Mouse (Mus musculus): Measurements from ENCODE around the gene Accs.

The Accs gene

DNA sequence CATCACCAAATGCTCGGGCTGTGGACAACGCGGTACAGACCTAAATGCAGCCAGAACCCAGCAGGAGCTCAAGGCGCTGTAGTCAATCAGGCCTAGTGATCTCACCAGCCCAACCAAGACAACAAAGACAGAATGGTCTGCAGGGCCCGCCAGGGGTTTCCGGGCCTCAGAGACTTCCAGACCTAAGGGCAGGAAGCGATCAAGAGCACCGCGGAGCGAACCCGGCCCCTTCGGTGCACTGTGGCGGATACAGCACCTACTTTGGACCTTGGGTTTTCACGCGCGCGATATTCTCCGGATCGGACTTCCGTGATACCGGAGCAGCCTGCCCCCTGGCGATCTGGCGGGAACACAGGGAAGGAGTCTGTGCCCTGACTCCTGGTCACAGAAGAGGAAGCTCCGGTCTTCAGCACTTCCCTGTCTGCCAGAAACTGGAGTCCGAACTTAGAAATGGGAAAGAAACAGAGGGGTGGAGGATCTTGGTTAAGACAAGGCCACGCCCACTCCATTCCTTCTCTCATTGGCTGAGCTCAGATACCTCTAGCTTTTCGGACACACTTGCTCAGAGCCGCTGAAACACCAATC, at the start of gene Accs:
Gene Accs (minus strand): TSS at position 439 of the 585 bp plus-strand sequence.
- peak; percentile 21 to 28 for DNase-seq (ENCODE audit: low spot score in 2 of 2)

DNA sequence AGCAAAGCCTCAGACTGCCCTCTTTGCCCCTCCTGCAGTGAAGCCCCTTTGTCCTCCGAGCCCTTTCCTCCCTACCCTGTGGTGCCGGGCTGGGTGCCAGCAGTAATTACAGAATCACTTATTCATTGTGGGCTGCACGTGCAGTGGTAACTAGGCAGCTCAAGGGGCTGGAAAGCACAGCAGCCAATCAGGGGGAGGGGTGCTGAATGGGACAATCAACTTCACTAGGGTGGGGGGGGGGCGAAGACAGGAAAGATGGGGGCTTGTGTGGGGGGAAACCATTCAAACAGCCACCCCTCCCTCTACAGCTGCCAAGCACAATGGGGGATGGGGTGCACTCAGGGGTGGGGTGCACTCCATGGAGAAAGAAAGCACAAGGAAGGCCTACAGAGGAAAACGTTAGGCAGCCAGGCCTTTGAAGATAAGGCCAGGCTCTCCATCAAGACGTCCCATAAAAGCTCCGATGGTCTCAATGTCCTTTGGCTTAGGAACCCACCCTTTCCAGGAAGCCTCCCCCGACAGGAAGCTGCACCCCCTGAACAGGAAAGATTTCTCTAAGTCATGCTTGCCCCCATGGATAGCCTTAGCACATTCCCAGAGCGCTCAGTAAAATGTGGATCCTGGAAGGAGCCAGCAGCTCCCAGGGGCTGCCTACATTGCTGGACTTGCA, 42.0 kb upstream of the Accs start:
- no peak for DNase-seq (ENCODE audit: low spot score in 2 of 2)

DNA sequence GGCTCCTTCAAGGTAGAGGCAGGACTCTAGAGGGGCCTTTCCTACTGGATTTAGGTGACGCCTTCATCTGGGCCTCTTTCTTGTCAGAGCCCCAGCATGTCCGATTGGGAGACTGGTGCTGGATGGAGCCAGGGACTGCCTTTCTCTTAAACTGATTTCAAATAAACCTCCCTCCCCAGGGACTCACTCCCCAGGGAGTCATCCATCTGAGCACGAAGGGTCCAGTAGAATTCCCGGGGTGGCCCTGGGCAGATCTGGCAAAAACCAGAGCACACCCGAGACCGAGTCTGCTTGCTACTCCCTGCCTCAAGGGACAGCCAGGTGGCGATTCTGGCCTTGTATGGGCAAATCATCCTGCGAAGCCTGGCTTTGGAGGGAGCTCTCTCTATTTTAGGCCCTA, 40.4 kb upstream of the Accs start:
- no peak for DNase-seq (ENCODE audit: low spot score in 2 of 2)

DNA sequence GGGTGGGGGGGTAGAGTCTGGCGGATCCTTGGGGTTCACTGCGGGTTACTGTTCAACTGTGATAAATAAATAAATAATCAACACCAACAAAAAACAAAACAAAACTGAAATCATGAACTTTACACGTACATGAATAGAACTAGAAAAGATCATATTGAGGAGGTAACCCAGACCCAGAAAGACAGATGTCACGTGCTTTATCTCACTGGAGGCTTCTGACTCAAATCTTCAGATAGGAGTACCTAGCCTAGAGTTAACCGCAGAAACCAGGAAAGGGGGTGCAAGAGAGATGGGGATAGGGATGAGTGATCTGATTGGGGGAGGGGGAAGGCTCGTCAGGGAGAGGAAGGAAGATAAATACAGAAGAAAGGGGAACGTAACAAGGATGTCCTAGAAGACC, 39.3 kb upstream of the Accs start:
- no peak for DNase-seq (ENCODE audit: low spot score in 2 of 2)

DNA sequence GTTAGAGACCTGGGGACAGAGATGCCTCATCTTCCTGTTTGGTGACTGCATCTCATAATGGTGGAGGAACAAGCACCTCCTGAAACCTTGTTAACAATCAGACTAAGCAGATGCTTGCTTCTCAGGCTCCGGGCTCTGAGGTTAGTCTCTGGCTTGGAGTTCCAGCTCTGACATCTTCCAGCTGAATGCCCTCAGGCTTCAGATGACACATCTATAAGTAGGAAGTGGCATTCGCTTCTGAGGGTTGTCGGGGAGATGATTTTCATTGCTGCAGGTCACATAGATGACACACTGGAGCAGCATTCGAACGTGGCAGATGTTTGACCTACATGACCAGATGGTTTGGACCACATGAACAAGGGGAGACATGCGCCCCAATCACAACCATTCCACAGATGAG, 38.6 kb upstream of the Accs start:
- no peak for DNase-seq (ENCODE audit: low spot score in 2 of 2)

DNA sequence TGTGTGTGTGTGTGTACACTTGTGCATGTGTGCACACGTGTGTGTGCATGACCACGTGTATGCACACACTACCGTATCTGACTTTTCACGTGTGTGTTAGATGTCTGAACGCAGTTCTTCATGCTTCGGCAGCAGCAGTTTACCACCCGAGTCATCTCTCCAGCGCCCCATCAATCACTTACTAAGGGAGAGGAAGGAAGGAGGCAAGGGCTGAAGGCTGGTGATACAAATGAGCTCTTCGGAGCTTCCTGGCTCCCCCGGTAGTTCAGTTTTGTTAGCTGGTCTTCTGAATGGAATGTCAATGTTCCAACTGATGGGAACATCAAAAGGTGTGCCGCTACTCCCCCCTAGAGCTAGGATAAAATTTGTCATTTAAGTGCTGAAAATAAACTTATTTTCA, 37.5 kb upstream of the Accs start:
- DNase-seq (ENCODE audit: low spot score in 2 of 2), result no peak

DNA sequence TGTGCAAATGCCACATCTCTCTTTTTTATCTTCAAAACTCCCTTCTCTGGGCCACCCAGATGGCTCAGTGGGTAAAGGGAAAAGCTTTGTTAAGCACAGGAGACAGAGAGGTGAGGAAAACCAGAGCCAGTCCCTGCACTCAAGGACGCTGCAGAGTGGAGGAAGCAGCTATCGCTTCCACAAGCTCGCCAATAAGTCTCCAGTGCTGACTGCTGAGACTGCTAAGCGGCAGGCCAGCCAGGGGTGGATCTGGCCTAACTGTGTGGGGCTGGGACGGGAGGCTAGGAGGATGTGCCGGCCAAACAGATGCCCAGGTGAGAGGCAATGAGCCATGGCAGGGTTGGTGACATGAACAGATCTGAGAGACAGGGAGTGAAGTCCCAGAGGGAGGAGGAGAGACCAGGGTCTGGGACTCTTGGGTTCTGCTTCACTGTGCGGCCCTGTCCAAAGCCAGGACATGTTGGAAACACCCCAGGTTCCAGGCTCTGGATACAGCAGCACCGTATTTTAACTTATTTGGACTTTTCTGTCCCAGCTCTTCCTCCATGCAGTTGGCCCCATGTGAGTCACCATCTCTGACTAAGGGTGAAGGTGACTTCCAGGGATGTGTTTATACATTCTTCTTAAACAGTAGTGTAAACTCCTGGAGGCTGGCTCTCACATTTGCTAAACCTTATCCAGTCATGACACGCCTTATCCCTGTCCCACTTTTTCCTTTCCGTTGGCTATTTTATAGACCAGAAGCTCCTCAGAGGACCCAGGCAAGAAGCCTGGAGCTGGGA, 36.5 kb upstream of the Accs start:
- DNase-seq (ENCODE audit: low spot score in 2 of 2), result no peak

DNA sequence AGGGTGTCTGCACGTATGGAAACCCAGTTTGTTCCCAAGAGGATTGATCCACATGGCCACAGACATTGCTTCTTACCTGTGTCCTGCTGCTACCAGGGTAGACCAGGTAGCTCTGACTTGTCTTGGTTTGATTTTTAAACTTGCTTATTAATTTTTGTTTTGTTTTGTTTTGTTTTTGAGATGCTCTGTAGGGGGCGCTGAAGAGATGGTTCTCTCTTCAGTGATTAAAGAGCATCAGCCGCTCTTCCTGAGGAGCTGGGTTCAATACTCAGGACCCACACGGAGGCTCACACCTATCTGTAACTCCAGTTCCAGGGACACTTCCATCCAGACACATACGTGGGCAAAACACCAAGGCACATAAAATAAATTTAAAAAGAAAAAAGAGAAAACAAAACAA, 33.3 kb upstream of the Accs start:
- DNase-seq (ENCODE audit: low spot score in 2 of 2), result no peak

DNA sequence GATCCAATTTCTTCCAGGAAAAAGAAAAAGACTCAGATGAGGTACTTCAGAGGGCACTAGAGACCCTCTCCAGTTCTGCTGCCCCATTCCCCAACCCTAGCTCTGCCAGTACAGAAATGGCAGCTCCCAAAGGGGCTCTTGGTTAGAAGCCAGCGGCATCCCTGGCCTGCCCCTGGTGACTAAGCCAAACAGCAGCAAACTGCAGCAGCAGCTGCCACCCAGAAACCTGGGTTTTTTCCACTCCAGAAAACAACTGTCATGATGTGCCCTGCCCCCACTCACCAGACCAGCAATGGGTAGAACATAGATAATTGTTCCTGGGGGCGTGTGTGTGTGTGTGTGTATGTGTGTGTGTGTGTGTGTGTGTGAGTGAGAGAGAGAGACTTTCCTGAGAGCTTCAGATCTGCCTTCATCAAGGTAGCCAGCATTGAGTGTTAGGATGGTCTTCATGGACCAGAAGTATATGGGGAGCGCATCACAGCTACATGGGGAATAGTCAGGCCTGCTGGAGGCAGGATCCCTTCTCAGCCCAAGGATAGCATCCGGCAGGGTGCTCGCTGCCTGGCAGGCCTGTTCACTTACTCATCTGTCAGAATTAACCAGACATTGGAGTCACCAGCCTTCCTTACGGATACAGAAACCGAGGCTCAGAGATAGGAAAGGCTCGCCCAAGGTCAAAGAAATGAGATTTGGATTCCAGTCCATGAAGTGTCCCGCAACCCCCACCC, 32.1 kb upstream of the Accs start:
- no peak for DNase-seq (ENCODE audit: low spot score in 2 of 2)

DNA sequence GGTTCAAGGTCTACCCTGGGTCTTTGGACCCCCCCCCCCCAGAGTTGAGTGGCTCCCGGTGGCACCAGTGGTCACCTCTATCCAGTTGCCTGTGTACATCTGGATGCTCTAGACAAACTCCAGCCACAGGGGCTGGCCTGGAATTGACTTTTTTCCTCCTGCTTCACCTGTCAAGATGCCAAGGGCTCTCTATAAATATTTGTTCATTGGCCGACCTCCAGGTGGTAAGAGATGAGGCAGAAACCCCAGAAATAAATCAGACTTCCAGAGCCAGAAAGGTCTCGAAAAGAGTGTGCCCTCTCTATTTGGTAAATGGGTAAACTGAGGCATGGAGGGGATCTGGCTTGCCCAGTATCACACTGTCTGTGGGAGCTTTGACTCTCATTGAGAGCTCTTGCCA, 31.2 kb upstream of the Accs start:
- DNase-seq (ENCODE audit: low spot score in 2 of 2), result no peak

DNA sequence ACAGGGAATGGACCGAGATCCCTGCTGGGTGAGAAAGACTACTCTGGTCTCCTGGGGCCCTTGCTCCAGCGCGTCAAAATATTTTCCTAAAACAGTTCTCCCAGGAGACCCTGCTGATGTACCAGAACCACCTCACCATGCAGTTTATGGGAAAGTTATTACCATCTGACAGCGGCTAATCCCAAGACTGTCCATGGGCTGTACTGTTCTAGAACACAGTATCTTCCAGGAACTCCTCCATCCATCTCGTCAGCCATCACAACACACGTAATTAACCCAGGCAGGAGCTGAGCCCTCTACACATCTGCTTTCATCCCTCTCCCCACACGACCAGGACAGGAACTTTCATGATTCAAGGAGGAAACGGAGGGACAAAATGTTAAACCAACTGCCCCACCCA, 30.7 kb upstream of the Accs start:
- no peak for DNase-seq (ENCODE audit: low spot score in 2 of 2)

DNA sequence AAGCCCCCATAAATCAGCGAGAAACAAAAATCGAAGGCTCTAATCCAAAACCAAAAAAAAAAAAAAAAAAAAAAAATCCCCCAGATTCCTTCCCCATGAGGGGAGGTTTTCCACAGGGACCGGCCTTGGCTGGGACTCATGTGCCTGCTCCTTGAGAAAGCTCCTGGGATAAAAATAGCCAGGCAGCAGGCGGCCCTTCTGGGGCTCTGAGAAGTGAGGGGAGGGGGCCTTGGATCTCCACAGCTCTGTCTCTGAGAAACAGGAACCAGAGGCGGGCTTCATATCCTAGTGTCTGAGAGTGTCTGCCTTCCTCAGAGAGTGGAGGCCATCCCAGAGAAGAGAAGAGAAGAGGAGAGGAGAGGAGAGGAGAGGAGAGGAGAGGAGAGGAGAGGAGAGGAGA, 27.3 kb upstream of the Accs start:
- DNase-seq (ENCODE audit: low spot score in 2 of 2), result no peak

DNA sequence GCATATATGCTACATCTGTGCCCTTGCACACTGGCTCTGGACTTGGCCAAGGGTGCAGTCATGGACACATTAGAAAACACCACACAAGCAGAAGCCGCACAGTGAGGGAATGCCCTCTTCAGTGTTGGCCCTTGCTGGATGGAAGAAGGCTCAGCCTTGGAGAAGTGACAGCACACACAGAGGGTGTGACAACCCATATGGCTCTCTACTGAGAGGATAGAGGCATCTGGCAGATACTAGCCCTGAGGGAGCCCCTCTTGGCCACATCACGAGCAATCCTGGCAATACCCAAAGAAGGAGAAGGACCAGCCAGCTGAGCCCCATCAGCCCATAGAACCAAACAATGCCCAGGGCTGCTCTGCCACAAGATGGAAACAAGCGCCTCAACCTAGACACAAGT, 24.9 kb upstream of the Accs start:
- DNase-seq (ENCODE audit: low spot score in 2 of 2), result no peak

DNA sequence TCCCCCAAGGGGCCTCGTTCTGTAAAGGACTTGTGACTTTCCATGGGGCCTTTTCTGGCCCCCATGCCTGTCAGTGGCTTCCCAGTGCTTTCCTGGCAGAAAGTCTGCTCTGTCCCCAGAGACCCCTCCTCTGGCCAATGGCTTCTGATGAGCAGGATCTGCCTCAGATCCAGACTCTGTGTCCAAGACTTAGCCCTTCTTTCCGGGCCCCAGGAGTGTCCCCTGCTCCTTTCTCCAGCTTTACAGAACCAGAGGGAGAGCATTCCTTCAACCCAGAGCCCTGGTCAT, 24.4 kb upstream of the Accs start:
- DNase-seq (ENCODE audit: low spot score in 2 of 2), result no peak

DNA sequence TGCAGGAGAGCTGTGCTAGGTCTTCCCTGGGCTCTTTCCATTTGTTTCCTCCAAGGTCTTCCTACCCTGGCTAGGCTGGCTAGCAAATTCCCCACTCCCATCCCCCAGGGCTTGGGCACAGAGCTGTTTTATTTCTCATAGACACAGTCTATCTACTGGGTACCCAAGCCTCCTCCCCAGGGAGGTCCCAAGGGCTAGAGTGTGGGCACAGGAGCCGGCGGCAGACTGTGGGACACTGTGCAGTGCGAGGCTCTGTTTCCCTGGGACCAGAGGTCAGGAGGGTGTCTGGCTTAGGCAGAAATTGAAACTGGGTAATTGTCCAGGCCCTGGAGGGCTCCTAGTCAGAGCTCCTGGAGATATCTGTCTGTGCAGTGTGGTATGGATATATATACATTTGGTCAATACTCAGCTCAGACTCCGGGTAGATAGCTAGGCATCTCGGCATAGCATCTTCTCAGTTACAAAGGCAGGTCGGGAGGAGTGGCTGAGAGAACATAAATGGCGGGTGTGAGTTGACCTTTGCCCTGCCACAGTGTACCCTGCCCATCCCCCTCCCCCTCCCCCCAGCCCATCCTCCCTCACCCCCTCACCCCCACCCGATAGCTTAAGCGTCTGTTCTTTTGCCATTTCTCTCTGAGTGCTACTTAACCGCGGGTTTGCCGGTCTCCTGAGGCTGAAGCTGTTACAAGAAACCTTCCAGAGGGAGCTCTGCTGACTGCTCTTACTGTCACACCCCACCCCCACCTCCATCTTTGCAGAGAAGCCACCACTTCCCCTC, 23.9 kb upstream of the Accs start:
- DNase-seq (ENCODE audit: low spot score in 2 of 2), result no peak

DNA sequence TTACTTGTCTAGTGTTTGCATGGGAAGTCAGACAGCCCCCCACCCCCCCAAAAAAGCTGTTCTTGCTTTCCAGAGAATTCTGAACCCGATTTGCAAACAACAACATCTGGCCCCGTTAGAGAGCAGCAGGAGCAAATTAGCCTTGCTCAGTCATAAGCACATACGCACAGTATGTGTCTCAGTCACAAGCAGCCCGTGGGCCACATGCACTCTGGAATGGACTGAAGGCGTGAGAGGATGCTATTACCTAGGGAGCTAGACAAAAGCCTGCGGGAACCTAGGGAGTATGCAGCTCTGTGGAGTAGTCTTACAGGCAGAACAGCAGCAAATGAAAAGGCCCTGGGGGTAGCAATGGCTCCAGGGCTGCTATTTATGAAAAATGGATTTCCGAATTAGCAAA, 22.5 kb upstream of the Accs start:
- no peak for DNase-seq (ENCODE audit: low spot score in 2 of 2)

DNA sequence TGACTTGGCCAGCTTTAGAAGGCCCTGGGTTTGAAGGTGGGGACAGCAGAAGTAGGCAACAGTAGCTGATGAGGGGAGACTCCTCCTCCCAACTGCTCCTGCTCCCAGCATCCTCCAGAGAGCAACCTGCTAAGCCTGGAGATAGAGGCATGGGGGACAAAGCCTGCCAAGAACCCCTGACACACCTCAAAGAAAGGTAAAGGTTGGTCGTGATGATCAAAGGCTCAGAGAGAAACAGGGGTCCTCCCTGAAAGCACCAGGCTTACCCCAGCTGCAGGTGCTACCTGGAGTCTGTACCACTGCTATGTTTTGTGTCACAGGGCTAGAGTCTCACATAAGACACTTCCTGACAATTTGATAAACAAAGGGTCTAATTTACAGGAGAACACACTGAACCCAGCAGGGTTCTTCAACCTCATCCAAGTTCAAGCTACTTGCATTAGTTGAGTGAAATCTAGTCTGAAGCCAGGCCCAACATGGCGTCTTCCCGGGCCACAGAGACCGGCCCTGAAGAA, 21.7 kb upstream of the Accs start:
- DNase-seq (ENCODE audit: low spot score in 2 of 2), result no peak

DNA sequence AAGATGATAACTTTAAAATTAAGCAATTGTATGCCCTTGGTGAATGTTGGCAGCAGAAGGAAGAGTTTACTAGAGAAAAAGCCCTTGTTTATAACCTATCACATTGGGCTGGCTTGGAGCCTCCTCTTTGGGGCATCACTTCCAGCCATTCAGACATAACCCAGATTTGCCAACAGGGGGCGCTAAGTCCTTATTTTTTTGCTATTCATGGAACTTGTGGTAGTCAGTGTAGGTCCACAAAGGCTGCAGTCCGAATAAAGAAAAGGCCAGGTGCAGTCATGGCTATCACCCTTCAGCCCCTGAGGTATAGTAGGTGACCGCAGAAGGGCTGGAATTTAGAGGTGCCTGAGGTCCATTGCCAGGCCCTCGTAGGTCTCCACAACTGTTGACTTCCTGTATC, 21.1 kb upstream of the Accs start:
- peak in 1 of 2 experiments; percentile 28 for DNase-seq (ENCODE audit: low spot score in 2 of 2)

DNA sequence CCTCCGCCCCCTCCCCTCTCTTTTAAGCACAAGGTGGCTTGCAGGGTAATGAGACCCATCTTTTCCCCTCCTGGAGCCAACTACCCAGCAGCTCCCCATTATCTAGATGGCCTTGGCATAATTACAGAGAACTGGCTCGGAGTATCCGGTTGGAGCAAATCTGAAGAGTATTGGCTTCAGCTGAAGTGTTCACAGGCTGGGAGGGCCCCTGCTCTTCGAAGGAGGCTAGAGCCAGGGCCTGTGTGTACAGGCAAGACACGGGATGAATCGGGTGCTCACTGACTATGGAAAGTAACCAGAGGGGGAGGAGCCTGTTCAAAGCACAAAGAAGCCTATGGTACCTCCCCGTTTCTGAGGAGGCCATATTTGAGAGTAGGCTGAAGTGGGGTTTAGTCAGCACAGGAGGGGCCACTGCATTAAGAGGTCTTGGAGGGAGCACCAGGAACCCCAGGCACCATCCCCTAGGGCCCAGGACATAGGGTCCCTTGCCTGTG, 19.4 kb upstream of the Accs start, which contains the start of gene Accsl:
Gene Accsl (minus strand): TSS at position 51 of the 494 bp plus-strand sequence.
- no peak for DNase-seq (ENCODE audit: low spot score in 2 of 2)

DNA sequence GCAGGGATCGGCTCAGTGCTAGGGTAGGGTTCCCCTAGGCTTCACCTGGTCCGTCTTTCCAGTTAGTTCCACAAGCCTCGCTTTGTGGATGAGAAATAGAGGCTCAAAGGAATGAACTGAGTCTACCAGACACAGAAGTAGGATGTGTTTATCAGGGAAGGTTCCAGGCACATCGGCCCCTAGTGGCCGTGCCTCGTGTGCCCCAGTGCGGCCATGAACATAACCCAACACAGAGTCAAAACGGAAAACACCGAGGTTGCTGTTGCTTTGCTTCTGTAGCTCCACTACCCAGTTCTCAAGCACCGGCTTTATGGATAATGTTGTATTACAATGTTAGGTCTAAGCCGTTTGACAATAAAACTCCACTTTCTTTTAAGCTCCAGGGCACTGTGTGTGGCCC, 18.8 kb upstream of the Accs start:
- DNase-seq (ENCODE audit: low spot score in 2 of 2), result no peak

DNA sequence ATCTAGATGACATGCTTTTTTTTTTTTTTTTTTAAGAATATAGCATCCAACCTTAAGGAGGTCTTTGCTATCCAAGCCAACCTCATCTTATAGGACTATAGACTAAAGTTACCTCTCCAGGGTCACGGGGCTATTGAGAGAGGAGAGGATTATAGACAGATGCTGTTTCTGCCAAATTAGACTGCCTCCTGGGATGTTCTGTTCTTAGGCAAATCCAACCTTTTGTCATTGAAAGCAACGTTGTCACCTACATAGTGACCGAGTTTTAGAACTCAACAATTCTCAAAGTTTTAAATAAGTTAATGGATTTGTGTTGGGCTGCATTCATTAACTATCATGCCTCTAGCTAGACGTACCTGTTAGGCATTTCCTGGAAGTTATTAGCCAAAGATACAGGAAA, 13.5 kb upstream of the Accs start:
- DNase-seq (ENCODE audit: low spot score in 2 of 2), result no peak

DNA sequence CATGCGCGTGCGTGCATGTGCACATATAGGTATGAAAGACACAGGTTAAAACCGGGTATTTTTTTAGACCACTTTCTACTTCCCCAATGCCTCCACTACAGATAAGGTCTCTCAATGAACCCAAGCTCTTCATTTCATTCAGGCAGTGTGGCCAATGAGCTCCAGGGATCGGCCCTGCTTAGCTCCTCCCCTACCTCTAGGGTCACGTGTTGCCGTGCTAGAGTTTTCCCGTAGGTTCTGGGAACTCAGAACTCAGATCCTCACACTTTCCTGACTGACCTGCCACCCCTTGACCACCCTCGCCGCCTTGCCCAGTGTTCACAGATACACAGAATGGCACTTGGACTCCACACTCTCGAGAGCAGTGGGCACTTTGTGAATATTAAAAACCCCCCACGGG, 9.1 kb upstream of the Accs start:
- no peak for DNase-seq (ENCODE audit: low spot score in 2 of 2)

All from spleen, postnatal 14 days (tissue).